Mouse (Mus musculus): Measurements from ENCODE around the gene Cfap97d2.

DNA sequence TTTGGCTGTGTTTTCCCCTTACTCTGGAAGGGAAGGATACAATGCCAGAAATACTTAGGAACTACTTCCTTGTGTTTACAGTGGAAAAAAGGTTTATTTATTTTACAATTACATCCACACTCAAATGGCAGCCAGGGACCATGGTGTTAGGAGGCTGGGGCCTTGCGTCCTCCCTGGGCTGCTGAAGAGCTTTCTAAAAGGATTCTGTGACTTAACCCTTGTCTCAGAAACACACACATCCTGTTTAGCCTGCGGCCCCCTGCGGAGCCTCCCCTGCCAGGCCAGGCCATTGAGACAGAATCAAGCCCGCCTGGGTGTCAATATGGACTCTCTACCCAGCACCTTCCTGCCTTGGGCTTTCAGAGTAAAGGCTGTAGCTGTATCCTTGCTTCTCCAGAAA, 2.9 kb upstream of the Cfap97d2 start:
- TF ChIP-seq POLR2A (IDR thresholded peaks at IDR 0.05; ENCODE audit: extremely low read depth, insufficient read depth, low read length): no peak
- no peak for TF ChIP-seq CTCF (IDR thresholded peaks at IDR 0.05; ENCODE audit: extremely low read depth, insufficient read depth, low read length)
